Mouse (Mus musculus) lung, embryonic 16.5 days (tissue): Measurements from ENCODE around the gene A930033H14Rik. TPM values are rescaled to one million over a fixed set of nuclear protein-coding genes. Genes with fewer than 3 reads are reported as not detected.

Source experiments
- ATAC-seq: fragments of 200-750 bp; cut with Nextera tagmentation; 2 replicates; pipeline ENCODE4 v1.8.0; 2017; ENCODE audit warnings: low read depth, mild to moderate bottlenecking, moderate library complexity
- H3K27ac ChIP-seq: fragments of 300-500 bp; sonication (generic); 2 replicates; pipeline ENCODE4 v1.5.1; 2014; ENCODE audit warnings: mild to moderate bottlenecking, control low read depth, low read length
- H3K27me3 ChIP-seq: fragments of 300-500 bp; sonication (generic); 2 replicates; pipeline ENCODE4 v1.6.1; 2014; ENCODE audit warnings: low read depth, low read length, mixed read lengths; ENCODE audit not compliant: control insufficient read depth, insufficient read depth
- H3K36me3 ChIP-seq: fragments of 300-500 bp; sonication (generic); 2 replicates; pipeline ENCODE4 v1.6.1; 2014; ENCODE audit warnings: low read length; ENCODE audit not compliant: control insufficient read depth, insufficient read depth
- H3K4me1 ChIP-seq: fragments of 300-500 bp; sonication (generic); replicated peaks from 2 replicates; pipeline ENCODE4 v1.6.1; 2014; ENCODE audit warnings: low read length, mixed read lengths; ENCODE audit not compliant: control insufficient read depth, insufficient read depth
- H3K4me2 ChIP-seq: fragments of 300-500 bp; sonication (generic); 2 replicates; pipeline ENCODE4 v1.6.1; 2014; ENCODE audit warnings: low read depth, low read length, control low read depth
- H3K4me3 ChIP-seq: fragments of 300-500 bp; sonication (generic); 2 replicates; pipeline ENCODE4 v1.5.1; 2014; ENCODE audit warnings: mild to moderate bottlenecking, low read length, control low read depth
- H3K9ac ChIP-seq: fragments of 300-500 bp; sonication (generic); 2 replicates; pipeline ENCODE4 v1.6.1; 2014; ENCODE audit warnings: low read length, control low read depth
- H3K9me3 ChIP-seq: fragments of 300-500 bp; sonication (generic); 2 replicates; pipeline ENCODE4 v1.6.1; 2016; ENCODE audit warnings: low read length; ENCODE audit not compliant: control insufficient read depth
- WGBS: fragments of 180-500 bp; shearing (Covaris S2); extraction: QIAGEN DNeasy Blood & Tissue Kit; methylation state at CpG from one replicate; pipeline ENCODE4 v1.1.7; 2014; 5-methylcytosine and 5-hydroxymethylcytosine counted together
- polyA plus RNA-seq: library from polyadenylated mRNA; unstranded; fragments of >200 nt; fragmentation: Nextera tagmentation; extraction: Ambion mirVana; gene quantifications from 2 replicates; pipeline ENCODE4 v1.2.1, GENCODE M21; 2015

A930033H14Rik gene
- polyA plus RNA-seq, 1 experiment from 2014 or later, result 1.5 TPM

DNA sequence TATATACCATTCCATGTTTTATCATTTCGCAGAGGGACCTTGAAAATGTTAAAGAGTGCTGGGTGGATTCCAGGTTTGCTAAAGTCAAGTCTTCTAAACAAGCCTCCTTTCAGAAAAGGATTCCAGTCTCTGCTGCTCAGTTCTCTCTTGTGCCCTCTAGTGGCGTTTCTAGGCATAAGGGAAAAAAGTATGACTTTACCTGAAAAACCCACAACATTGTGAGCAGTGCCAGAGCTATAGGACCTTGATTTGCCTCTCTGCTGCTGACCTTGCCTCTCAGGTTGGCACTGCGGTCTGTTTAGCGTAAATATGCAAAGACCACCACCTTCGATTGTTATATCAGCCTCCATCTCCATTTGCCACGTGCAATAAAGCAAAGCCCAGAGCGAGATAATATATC is 47.8 kb downstream of the A930033H14Rik start:
- H3K4me2 ChIP-seq, result no peak overlapping the region
- no peaks in the 10 kb centered on the region for H3K27me3 ChIP-seq
- no peak for ATAC-seq
- no peak overlapping the region for H3K4me3 ChIP-seq
- H3K9ac ChIP-seq, result no peak overlapping the region
- 0 out of 2 replicates have a peak, but pooled peaks cover 2% of the 10 kb centered on the region for H3K4me1 ChIP-seq
- no peaks in the 10 kb centered on the region for H3K36me3 ChIP-seq
- 59% methylated on average over 7 of the region's 7 CpGs for WGBS
- no peak overlapping the region for H3K27ac ChIP-seq
- H3K9me3 ChIP-seq, result no peaks in the 10 kb centered on the region; the same call in 1 of the 2 replicates

GRCm38 (mm10) chr10:69163216-69163615 is 49.7 kb downstream of the A930033H14Rik start:
- Histone ChIP-seq H3K4me1 (0 out of 2 replicates have a peak, but pooled peaks cover 2% of the 10 kb centered on the region), H3K27ac (no peak overlapping the region), H3K9ac (no peak overlapping the region), H3K27me3 (no peaks in the 10 kb centered on the region), H3K4me3 (no peak overlapping the region), H3K36me3 (no peaks in the 10 kb centered on the region), H3K4me2 (no peak overlapping the region), H3K9me3 (no peaks in the 10 kb centered on the region; the same call in 1 of the 2 replicates)
- no peak for ATAC-seq
- WGBS, result 83% methylated on average over 5 of the region's 5 CpGs

- no peak for ATAC-seq
- no peak overlapping the region for H3K4me2 ChIP-seq
- H3K27me3 ChIP-seq, result no peaks in the 10 kb centered on the region
Measured at GRCm38 (mm10) chr10:69162577-69162976, 50.3 kb downstream of the A930033H14Rik start.

DNA sequence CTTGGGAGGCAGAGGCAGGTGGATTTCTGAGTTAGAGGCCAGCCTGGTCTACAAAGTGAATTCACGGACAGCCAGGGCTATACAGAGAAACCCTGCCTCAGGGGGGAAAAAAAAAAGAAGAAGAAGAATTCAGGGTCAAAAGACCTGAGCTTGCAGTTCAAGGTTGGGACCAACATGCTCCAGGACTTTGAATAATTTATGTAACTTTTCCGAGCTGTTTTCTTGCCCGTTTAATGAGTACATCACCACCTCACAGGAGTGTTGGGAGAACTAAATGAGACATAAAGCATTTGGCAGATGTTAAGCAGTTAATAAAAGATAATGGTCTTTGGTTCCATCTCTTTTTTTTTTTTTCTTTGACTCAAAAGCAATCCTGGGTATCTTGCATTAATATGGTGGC is 51.4 kb downstream of the A930033H14Rik start:
- no peak for ATAC-seq
- Histone ChIP-seq H3K4me3 (no peak overlapping the region), H3K27me3 (no peaks in the 10 kb centered on the region), H3K4me2 (no peak overlapping the region), H3K4me1 (peaks cover 6% of the 10 kb centered on the region; the same call in 1 of the 2 replicates), H3K27ac (no peak overlapping the region), H3K9ac (no peak overlapping the region), H3K36me3 (no peaks in the 10 kb centered on the region), H3K9me3 (no peaks in the 10 kb centered on the region; the same call in 1 of the 2 replicates)
- 68% methylated on average over 3 of the region's 3 CpGs for WGBS

More at GRCm38 (mm10) chr10:69162577-69162976, 50.3 kb downstream of the A930033H14Rik start:
- Histone ChIP-seq H3K4me3 (no peak overlapping the region), H3K27ac (no peak overlapping the region), H3K9ac (no peak overlapping the region), H3K4me1 (0 out of 2 replicates have a peak, but pooled peaks cover 2% of the 10 kb centered on the region), H3K9me3 (no peaks in the 10 kb centered on the region; the same call in 1 of the 2 replicates), H3K36me3 (no peaks in the 10 kb centered on the region)
- WGBS, result 67% methylated on average over 5 of the region's 5 CpGs

DNA sequence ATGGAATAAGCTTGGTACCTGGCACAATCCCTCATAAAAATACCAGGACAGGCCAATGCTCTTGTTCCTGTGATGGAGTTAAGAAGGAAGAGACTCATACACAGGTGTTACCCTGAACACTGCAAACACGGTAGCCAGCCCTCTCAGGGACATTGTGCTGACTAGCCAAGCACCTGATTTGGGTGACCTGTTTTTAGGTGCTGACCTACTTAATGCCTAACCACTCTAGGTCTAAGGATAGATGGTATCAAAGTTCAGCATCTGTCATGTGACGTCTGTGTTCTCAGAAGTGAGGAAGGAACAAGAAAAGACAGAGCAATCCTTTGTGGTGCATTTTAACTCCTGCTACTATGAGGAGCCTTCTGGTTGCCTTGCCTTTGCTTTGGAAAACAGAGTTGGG is 52.0 kb downstream of the A930033H14Rik start:
- 89% methylated on average over 2 of the region's 2 CpGs for WGBS
- Histone ChIP-seq H3K9ac (no peak overlapping the region), H3K4me3 (no peak overlapping the region), H3K9me3 (no peaks in the 10 kb centered on the region; the same call in 1 of the 2 replicates), H3K27ac (no peak overlapping the region), H3K4me2 (no peak overlapping the region), H3K4me1 (peaks cover 7% of the 10 kb centered on the region; the same call in 1 of the 2 replicates), H3K27me3 (no peaks in the 10 kb centered on the region), H3K36me3 (no peaks in the 10 kb centered on the region)
- no peak for ATAC-seq

Other genes with a start within 250 kb of the A930033H14Rik start
- gene Rhobtb1, start 61.7 kb downstream of the A930033H14Rik start, polyA plus RNA-seq, result 12.9 and 15.2 TPM in 2 replicates
- gene Cdk1, start 139.8 kb upstream of the A930033H14Rik start, polyA plus RNA-seq, result 561 and 586 TPM in 2 replicates
- gene Ank3, start 185.7 kb upstream of the A930033H14Rik start, polyA plus RNA-seq, result 19.0 and 20.3 TPM in 2 replicates